Mouse (Mus musculus) cerebellum, postnatal 25 days (tissue): ENCODE data around the gene Speer3.
"Not testable (repeated sequence)": the region's sequence is repeated elsewhere in the genome, so short reads cannot be mapped to it uniquely, and the experiment has no call there.

Experiments used
- DNase-seq, 2 experiments: peaks; one replicate each; pipeline ENCODE4 v3.0.0; 2021; ENCODE audit warnings: mixed read lengths in 2 of 2

The Speer3 gene

GRCm38 (mm10) chr5:13791319-13791718 is at the start of gene Speer3:
Speer3 (plus strand) TSS chr5:13791619.
- DNase-seq: no peak

- not testable (repeated sequence) for DNase-seq
These were observed 19.1 kb downstream of the Speer3 start for GRCm38 (mm10) chr5:13810496-13810895.

- no peak for DNase-seq
These were observed 33.7 kb downstream of the Speer3 start for GRCm38 (mm10) chr5:13825108-13825507.

- DNase-seq: no peak
These were observed 35.3 kb downstream of the Speer3 start for GRCm38 (mm10) chr5:13826708-13827107.

GRCm38 (mm10) chr5:13844317-13844716 is 52.9 kb downstream of the Speer3 start:
- DNase-seq: no peak
